Mouse (Mus musculus) hindbrain, embryonic 10.5 days (tissue): ENCODE data around the gene Abtb2. TPM values are rescaled to one million over a fixed set of nuclear protein-coding genes. Genes with fewer than 3 reads are reported as not detected.

Experiments used
- DNase-seq: peaks from one replicate; pipeline ENCODE4 v3.0.0-alpha.2; 2017; ENCODE audit warnings: low spot score
- H3K27ac ChIP-seq: fragments of 300-500 bp; sonication (generic); 2 replicates; pipeline ENCODE4 v1.5.1; 2016; ENCODE audit warnings: mild to moderate bottlenecking, moderate library complexity
- H3K27me3 ChIP-seq: fragments of 300-500 bp; sonication (generic); 2 replicates; pipeline ENCODE4 v1.6.1; 2016; ENCODE audit warnings: mild to moderate bottlenecking; ENCODE audit not compliant: poor library complexity, insufficient read depth, severe bottlenecking
- H3K36me3 ChIP-seq: fragments of 300-500 bp; sonication (generic); 2 replicates; pipeline ENCODE4 v1.6.1; 2016; ENCODE audit warnings: mild to moderate bottlenecking, moderate library complexity
- H3K4me1 ChIP-seq: fragments of 300-500 bp; sonication (generic); replicated peaks from 2 replicates; pipeline ENCODE4 v1.6.1; 2016; ENCODE audit warnings: mild to moderate bottlenecking
- H3K4me3 ChIP-seq: fragments of 300-500 bp; sonication (generic); 2 replicates; pipeline ENCODE4 v1.5.1; 2016; ENCODE audit warnings: mild to moderate bottlenecking, moderate library complexity
- H3K9me3 ChIP-seq: fragments of 300-500 bp; sonication (generic); 2 replicates; pipeline ENCODE4 v1.6.1; 2016; ENCODE audit warnings: mild to moderate bottlenecking, moderate library complexity
- WGBS: fragments of 180-500 bp; shearing (Covaris S2); methylation state at CpG from one replicate; pipeline ENCODE4 v1.1.7; 2016; 5-methylcytosine and 5-hydroxymethylcytosine counted together
- polyA plus RNA-seq: library from polyadenylated mRNA; unstranded; fragments of >200 nt; fragmentation: Nextera tagmentation; extraction: Ambion mirVana; gene quantifications from 2 replicates; pipeline ENCODE4 v1.2.1, GENCODE M21; 2016

Gene Abtb2
- polyA plus RNA-seq, 1 experiment from 2014 or later: 21.3 TPM

- WGBS: 88% methylated on average over 10 of the region's 10 CpGs
- no peak for DNase-seq
- H3K36me3 ChIP-seq: no peaks in the 10 kb centered on the region
- peaks cover 25% of the 10 kb centered on the region for H3K4me1 ChIP-seq
- no peaks in the 10 kb centered on the region for H3K27me3 ChIP-seq
- no peaks in the 10 kb centered on the region for H3K9me3 ChIP-seq
- no peak overlapping the region for H3K4me3 ChIP-seq
- no peak overlapping the region for H3K27ac ChIP-seq
Measured at GRCm38 (mm10) chr2:103607926-103608325, 41.8 kb downstream of the Abtb2 start.

DNA sequence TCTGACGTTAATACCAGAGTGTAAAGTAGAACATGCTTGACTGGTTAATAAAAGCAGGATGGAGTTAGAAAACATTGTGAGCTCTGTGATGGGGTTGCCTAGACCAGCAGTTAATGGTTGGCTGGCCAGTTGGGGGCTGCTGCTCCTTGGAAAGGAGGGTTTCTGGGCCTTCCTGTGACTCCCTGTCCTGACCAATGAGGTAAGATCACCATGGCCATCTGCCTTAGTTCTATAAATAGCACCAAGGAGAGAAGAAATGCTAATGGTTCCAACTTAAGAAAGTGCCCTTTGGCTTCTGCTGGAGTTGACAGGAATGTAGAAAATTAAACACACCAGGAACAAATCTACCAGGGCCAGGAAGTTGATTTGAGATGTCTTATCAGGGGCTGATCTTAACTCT is 42.8 kb downstream of the Abtb2 start:
- WGBS: 57% methylated on average over 1 of the region's 1 CpGs
- no peaks in the 10 kb centered on the region for H3K9me3 ChIP-seq
- no peak for DNase-seq
- H3K4me3 ChIP-seq: no peak overlapping the region
- H3K4me1 ChIP-seq: peaks cover 15% of the 10 kb centered on the region
- no peaks in the 10 kb centered on the region for H3K27me3 ChIP-seq
- no peaks in the 10 kb centered on the region for H3K36me3 ChIP-seq
- H3K27ac ChIP-seq: no peak overlapping the region

DNA sequence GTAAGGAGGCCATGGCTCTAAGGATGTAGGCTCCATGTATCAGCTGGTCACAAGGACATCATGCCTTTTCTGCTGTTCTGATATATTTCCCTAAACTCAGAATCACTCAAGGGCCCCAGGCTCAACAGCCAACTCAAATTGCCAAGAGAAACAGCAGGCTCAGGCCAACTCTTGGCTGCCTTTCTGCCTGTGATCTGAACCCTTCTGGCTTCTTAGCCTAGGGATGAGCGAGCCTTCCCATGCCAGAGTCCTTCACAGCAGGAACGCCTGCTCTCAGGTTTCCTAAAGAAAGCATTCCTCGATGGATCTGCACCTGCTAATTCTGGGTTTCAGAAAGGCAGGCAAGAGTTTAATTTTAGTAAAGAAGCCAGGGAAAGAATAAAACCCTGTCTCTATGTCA is 43.4 kb downstream of the Abtb2 start:
- H3K36me3 ChIP-seq: no peaks in the 10 kb centered on the region
- H3K4me3 ChIP-seq: no peak overlapping the region
- WGBS: 41% methylated on average over 3 of the region's 3 CpGs
- peaks cover 14% of the 10 kb centered on the region for H3K4me1 ChIP-seq
- no peaks in the 10 kb centered on the region for H3K27me3 ChIP-seq
- DNase-seq: no peak
- H3K27ac ChIP-seq: no peak overlapping the region
- no peaks in the 10 kb centered on the region for H3K9me3 ChIP-seq

- whole genome bisulfite sequencing: 88% methylated on average over 8 of the region's 8 CpGs
- Histone ChIP-seq H3K27me3 (no peaks in the 10 kb centered on the region), H3K36me3 (no peaks in the 10 kb centered on the region), H3K9me3 (no peaks in the 10 kb centered on the region), H3K27ac (no peak overlapping the region), H3K4me3 (no peak overlapping the region), H3K4me1 (peaks cover 13% of the 10 kb centered on the region)
- no peak for DNase-seq
Measured at GRCm38 (mm10) chr2:103610831-103611535, 44.9 kb downstream of the Abtb2 start.

GRCm38 (mm10) chr2:103613865-103614264 is 47.8 kb downstream of the Abtb2 start:
- Histone ChIP-seq H3K27ac (no peak overlapping the region), H3K36me3 (no peaks in the 10 kb centered on the region), H3K27me3 (no peaks in the 10 kb centered on the region), H3K4me1 (peaks cover 18% of the 10 kb centered on the region), H3K4me3 (no peak overlapping the region), H3K9me3 (no peaks in the 10 kb centered on the region)
- WGBS: 80% methylated on average over 3 of the region's 3 CpGs
- DNase-seq: no peak

DNA sequence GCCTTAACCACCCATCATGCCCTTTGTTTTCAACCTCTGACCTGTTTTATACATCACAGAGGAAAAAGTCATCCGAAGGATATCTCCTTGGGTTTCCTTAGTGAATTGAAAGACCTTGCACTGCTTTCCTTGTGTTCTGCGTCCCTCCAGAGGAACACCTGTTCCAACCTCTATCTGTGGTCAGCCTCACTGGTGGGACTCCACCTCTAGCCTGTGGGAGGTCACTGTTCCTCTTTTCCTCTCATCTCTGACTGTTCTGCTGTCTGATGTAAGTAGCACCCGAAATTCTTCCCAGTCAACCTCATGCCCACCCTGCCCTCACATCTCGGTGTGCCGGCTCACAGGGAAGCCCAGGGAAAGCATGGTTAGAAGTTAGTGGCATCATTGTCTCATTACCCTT is 48.9 kb downstream of the Abtb2 start:
- WGBS: 90% methylated on average over 5 of the region's 5 CpGs
- Histone ChIP-seq H3K36me3 (no peaks in the 10 kb centered on the region), H3K27ac (no peak overlapping the region), H3K4me1 (peaks cover 11% of the 10 kb centered on the region; the same call in 1 of the 2 replicates), H3K4me3 (no peak overlapping the region), H3K27me3 (no peaks in the 10 kb centered on the region), H3K9me3 (no peaks in the 10 kb centered on the region)
- no peak for DNase-seq

GRCm38 (mm10) chr2:103618407-103618806 is 52.3 kb downstream of the Abtb2 start:
- Histone ChIP-seq H3K36me3 (no peaks in the 10 kb centered on the region), H3K4me1 (peaks cover 32% of the 10 kb centered on the region), H3K27ac (no peak overlapping the region), H3K9me3 (no peaks in the 10 kb centered on the region), H3K4me3 (no peak overlapping the region), H3K27me3 (no peaks in the 10 kb centered on the region)
- DNase-seq: no peak

DNA sequence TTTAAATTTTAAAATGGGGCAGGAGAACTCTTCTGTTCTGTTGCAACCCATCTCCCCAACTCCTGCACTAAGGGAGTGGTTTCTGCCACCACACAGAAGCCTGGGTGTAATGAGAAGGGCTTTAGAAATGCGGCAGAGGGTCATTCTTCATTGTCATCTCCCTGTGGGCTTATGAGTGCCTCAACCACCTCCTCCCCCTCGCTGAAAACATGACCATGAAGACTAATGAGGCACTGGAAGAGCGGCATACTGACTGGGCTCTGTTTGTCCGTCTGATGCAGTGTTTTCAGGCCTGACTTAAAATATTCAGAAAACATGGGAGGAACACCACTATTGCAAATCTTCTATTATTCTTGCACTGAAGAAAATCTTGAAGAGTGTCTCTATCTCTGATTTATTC is 56.8 kb downstream of the Abtb2 start:
- no peak overlapping the region for H3K4me3 ChIP-seq
- 45% methylated on average over 4 of the region's 4 CpGs for WGBS
- H3K4me1 ChIP-seq: peaks cover 60% of the 10 kb centered on the region
- peak overlapping the region; percentile 40 for H3K27ac ChIP-seq
- H3K27me3 ChIP-seq: peaks cover 6% of the 10 kb centered on the region; the same call in 1 of the 2 replicates
- H3K36me3 ChIP-seq: no peaks in the 10 kb centered on the region
- no peak for DNase-seq
- no peaks in the 10 kb centered on the region for H3K9me3 ChIP-seq

DNA sequence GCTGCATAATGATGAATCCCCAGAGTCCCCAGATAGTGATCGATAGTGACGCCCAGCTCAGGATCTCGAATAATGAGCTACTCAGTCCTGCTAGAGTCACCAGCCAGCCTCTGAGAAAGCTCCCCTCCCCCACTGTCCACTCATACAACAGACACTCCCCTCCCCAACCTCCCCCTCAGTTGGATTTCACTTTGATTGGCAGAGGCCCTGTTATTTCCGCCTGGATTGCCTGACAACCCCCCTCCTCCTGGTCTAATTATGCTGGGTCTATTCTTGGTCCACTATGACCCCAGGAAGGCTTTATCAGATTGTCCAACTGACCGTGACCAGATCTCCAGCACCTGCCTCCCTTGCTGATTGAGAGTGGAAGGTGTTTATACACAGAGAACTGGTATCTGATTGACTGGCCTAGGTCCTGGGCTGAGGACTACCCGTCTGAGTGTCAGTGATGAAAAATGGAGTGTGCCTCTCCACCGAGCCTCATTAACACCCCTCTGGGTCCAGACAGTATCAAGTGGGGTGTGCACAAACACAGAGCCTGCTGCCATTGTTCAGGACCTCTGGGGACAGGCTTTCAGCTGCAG is 59.3 kb downstream of the Abtb2 start:
- Histone ChIP-seq H3K9me3 (no peaks in the 10 kb centered on the region), H3K27me3 (peaks cover 31% of the 10 kb centered on the region), H3K4me1 (peaks cover 79% of the 10 kb centered on the region), H3K36me3 (no peaks in the 10 kb centered on the region), H3K4me3 (peak overlapping the region; percentile 34), H3K27ac (peak overlapping the region; percentile 85)
- WGBS: 7% methylated on average over 7 of the region's 7 CpGs
- DNase-seq: peak; percentile 89

DNA sequence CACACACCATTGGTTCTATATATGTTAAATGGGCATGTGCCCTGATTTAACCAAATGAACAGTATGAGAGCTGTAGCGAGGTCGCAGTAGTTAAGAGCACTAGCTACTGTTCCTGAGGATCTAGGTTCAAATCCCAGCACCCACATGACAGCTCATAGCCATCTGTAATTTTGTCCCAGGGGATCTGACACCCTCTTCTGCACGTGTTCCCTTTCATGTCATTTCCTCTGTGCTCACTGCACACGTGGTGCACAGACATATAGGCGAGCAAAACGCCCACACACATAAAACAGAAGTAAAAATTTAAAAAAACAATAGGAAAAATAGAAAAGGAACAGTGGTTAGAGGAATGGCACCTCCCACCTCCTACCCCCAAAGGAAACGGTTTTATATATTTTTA is 61.0 kb downstream of the Abtb2 start:
- Histone ChIP-seq H3K4me1 (peaks cover 81% of the 10 kb centered on the region), H3K27me3 (peaks cover 31% of the 10 kb centered on the region), H3K4me3 (no peak overlapping the region), H3K27ac (no peak overlapping the region), H3K9me3 (no peaks in the 10 kb centered on the region), H3K36me3 (no peaks in the 10 kb centered on the region)
- no peak for DNase-seq
- 85% methylated on average over 7 of the region's 7 CpGs for WGBS

- Histone ChIP-seq H3K4me1 (peaks cover 66% of the 10 kb centered on the region), H3K27ac (0 out of 2 replicates have a peak overlapping the region, but pooled peaks have one; percentile 18), H3K36me3 (no peaks in the 10 kb centered on the region), H3K9me3 (no peaks in the 10 kb centered on the region), H3K4me3 (no peak overlapping the region), H3K27me3 (peaks cover 31% of the 10 kb centered on the region)
- 81% methylated on average over 5 of the region's 5 CpGs for WGBS
- no peak for DNase-seq
Measured at GRCm38 (mm10) chr2:103629956-103630355, 63.8 kb downstream of the Abtb2 start.

GRCm38 (mm10) chr2:103631293-103631717 is 65.2 kb downstream of the Abtb2 start:
- no peaks in the 10 kb centered on the region for H3K36me3 ChIP-seq
- no peaks in the 10 kb centered on the region for H3K9me3 ChIP-seq
- no peak overlapping the region for H3K27ac ChIP-seq
- DNase-seq: peak; percentile 50
- peaks cover 58% of the 10 kb centered on the region for H3K4me1 ChIP-seq
- no peak overlapping the region for H3K4me3 ChIP-seq
- 75% methylated on average over 7 of the region's 7 CpGs for WGBS
- peaks cover 35% of the 10 kb centered on the region for H3K27me3 ChIP-seq

GRCm38 (mm10) chr2:103632136-103632925 is 66.2 kb downstream of the Abtb2 start:
- Histone ChIP-seq H3K4me3 (no peak overlapping the region), H3K4me1 (peaks cover 63% of the 10 kb centered on the region), H3K9me3 (no peaks in the 10 kb centered on the region), H3K27ac (no peak overlapping the region), H3K36me3 (no peaks in the 10 kb centered on the region), H3K27me3 (peaks cover 31% of the 10 kb centered on the region)
- WGBS: 72% methylated on average over 6 of the region's 6 CpGs
- no peak for DNase-seq
